Mouse (Mus musculus): ENCODE results near the gene Dmd. TPM values are rescaled to one million over a fixed set of nuclear protein-coding genes. Genes with fewer than 3 reads are reported as not detected.

The Dmd gene
- polyA plus RNA-seq, 1 experiment, result 44.3 TPM

DNA sequence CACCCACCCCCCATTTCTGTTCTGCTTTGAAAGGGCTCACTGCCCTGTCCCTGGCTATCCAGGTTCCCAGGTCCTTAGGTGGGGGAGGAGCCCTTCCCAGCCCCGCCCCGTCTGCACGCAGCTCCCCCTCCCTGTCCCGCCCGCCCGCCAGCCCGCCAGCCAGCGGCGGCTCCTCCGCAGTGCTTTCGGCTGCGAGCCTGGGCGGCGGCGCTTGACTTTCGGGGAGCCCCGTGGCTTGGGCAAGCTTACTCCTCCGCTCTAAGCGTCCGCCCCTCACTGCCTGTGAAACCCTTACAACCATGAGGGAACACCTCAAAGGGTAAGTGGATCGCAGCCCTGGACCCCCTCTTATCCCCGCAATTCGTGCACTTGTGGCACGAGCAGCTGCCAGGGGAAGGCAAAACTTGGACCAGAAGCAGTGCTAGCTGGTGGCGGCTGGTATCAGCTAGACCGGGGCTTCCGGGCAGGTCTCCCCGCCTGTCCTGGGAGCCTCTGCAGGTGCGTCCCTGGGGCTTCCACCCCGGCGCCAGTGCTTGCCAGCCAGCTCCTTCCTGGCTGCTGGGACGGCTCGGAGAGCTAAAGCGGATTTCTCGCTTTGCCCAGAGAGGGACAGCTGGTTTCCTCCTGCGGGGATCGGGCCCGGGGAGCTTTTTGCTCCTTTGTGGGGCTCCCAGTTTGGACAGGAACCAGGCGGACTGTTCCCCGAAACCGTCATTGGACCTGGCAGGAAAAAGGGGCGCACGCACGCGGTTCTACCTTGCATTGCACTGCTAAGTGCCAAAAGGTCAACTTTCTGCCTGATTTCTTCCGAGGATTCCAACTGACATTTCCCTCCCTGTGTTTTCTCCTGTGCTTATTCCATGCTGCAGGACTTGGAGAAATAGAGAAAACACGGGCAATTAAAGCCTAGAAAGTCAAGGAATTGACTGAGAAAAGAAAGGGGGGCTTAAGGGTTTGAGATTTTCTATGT lies 2099.8 kb downstream of the Dmd start:
- DNase-seq (ENCODE audit: low spot score), result peak; percentile 34

DNA sequence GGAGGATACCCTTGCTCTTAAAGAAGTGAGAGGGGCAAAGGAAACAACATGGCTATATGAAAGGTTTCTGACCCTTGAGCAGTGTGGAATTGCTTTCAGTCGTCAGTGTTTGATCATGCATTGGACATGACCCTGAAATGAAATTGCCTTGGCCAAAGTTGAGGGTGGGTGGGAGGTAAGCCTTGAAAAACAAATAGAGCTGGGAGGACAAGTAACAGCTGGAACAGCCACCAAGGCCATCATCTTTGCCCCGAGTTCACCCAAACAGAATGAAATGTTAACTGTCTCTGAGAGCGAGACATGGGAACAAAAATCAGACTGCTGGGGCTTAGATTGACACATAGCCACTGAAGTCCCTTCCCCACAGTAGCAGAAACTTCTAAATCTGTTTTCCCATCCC lies 2100.9 kb downstream of the Dmd start:
- DNase-seq (ENCODE audit: low spot score), result no peak

DNA sequence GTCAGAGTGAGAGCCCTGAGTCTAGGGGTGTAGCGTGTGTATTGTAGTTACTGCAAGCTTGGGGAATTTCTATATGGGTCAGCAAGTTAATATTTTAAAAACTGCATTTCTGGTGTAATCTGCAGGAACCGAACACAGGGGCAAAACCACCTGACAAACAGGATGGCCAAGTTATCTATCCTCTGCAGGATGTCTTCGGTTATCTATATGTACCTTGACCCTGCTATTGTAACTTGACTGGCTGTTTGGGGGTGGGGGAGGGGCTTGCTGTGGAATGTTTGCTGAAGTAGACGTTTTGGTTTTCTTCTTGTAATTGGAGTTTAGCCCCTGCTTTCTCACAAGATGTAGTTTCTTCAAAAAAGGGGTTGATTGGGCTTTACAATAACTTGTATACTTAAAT lies 2124.9 kb downstream of the Dmd start:
- DNase-seq (ENCODE audit: low spot score), result no peak

DNA sequence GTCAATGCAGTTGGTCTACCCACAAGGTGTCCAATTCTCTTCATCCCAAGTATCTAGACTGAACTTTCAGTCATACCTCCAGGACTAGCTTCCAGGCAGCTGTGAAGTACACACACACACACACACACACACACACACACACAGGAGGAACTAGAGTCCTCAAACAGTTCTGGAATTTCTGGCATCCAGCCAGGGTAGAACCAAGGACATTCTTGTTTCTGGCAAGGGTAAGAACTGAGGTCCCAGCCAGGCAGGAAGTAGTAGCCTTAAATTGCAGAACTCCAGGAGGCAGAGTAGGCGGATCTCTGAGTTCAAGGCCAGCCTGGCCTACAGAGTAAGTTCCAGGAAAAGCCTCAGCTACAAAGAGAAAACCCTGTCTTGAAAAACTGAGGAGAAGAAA lies 2128.2 kb downstream of the Dmd start:
- DNase-seq (ENCODE audit: low spot score), result no peak

DNA sequence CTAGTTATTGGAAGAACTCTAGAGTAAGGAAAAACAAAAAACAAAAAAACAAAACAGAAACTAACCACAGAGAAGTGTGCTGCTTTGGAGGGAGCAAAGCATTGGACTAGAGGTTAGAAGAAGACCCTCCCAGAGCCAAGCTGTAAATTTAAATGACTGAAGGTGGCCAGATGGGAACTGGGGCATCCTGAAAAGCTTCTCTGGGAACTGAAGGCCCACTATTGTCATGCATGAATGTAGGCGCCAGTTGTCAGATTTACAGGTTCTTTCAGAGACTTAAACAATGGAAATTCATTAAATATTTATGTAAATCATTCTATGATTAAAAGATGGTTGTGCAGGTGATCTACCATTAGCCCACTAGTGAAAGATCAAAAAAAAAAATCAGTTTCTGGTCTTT lies 2128.9 kb downstream of the Dmd start:
- DNase-seq (ENCODE audit: low spot score), result no peak

DNA sequence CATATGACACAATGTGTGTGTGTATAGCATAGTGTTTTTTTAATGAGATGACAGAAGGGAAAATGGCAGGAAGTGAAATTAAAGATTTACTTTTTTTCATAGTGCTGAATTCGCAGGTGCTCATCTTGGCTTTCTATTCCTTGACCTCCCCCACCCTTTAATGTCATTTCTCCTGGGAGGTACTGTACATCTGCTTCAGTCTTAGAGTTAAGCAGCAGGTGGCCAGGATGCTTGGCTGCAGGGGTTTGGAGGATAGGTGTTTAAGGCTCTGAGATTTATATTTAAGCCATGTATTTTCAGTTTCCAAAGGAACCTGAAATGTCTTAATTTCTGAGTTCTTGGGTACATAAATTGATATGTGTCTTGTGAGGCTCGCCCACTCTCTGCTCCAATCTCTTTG lies 2130.5 kb downstream of the Dmd start:
- DNase-seq (ENCODE audit: low spot score), result no peak

DNA sequence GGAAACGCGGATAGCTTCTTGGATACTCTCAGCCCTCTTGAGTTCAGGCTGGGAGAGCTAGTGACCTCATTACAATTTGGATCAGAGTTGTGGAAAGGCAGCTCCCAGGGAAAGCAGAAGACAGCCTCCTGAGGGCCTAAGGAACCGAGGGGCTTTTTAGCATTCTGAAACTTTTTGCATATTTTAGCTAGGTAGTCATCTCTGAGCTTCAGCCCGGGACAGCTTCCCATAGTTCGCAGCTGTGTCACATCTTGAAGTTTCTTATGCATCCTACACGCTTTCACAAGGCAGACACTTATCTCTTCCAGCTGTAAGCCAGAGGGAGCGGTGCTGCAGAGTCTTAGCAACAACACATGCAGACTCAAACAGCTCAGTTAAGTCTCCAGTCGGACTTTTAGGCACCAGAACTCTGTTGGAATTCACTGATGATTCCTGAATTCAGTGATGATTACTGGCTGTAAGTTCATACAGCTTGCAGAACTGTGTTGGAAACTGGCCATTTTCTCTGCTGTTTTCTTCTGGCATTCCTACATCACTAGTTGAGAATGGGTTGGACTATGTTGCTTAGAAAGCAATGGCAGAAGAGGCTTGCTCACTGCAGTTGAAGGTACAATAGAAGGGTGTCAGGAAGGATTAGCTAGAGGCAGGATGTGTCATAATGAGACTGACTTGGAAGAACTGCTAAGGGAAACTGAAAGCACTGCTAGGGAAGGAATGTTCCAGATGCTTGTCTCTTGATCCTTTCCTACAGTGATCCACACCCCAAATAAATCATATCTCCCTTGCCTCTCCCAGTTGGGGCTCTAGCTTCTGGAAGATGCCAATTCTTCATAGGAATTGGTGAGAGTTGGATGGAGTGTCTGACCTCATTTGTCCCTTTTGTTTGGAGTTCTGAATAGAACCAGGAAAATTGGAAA lies 2135.8 kb downstream of the Dmd start:
- DNase-seq (ENCODE audit: low spot score), result no peak

DNA sequence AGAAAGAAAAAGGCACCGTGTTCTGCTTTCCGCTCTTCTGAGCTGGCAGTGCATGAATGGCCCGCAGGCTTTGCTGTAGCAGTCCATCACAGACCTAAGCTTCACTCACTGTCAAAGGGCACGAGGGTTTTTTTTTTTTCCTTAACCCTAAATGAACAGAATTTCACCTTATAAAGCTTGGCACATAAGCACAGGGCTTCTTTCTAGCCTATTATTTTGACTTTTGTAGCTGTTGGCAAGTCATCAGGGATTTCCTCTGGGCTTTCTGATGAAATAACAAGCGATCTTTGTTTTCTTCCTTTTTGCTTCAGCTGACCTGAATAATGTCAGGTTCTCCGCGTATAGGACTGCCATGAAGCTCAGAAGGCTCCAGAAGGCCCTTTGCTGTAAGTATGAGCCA lies 2140.8 kb downstream of the Dmd start:
- no peak for DNase-seq (ENCODE audit: low spot score)

DNA sequence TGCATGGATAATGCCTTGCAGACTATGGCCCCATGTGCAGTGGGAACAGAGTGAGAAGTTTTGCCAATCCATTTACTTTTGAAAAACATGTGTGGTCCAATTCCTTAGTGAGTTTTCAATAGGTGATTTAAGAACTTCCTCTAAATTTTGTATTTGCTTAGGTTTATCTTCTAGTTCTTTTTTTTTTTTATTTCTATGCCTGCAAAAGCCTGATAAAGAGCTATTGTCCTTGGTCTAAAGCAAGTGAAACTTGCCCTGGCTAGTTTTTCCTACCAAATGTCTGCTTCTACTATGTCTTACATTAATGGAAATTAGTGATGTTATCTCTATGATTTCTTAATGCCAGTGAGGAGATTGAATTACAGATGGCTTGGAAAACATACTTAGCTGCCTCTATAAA lies 2144.7 kb downstream of the Dmd start:
- no peak for DNase-seq (ENCODE audit: low spot score)

DNA sequence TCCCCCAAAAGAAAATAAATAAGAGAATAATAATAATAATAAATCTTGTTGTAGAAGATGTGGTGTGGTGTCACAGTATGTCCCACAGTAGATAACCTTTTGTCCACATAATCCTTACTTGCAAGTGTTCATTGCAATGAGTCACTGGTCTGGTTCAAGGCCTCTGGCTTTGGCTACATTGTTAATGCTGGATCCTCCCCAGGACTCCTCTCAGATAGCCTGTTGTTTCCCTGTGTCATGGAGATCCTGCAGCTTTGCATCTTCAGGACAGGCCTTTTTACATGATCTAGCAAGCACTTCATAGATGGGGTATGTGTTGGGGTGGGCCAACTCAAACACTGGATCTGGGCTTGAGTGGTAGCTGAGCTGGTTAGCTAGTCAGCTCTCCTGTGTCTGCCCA lies 2150.0 kb downstream of the Dmd start:
- no peak for DNase-seq (ENCODE audit: low spot score)

DNA sequence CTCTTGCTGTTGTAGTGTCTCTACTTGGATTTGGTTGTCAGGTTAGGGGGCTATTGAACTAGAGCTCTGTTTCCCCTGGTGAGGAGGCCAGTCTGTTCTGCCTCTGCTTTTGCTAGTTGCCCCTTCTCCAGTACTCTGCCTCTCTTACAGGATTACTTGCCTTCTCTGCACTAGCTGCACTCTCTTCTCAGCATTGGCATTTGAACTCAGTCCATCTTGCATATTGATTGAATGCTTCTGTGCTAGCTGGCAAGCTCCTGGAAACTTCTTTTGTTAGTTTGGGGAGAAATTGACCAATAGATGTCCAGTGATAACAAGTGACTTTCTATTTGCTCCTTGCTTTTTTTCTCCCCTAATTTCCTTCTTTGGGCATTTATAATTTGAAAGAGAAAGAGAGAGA lies 2163.7 kb downstream of the Dmd start:
- no peak for DNase-seq (ENCODE audit: low spot score)

DNA sequence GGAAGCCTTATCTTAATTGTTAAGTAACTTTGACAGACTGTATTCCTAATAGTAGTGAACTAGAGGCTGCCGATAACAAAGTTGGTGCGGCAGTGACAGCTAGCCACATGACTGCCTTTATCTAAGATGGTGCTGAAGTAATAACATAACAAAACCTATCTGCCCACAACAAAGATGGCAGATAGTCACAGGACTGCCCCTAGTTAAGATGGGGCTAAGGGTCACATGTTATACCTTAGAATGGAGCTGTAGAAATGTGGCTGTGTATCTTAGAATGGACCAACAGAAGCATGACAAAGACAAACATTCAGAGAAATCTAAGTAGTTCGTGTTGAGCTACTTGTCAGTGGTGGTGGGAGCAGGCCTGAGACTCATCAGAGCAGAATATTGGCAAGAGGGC lies 2184.0 kb downstream of the Dmd start:
- no peak for DNase-seq (ENCODE audit: low spot score)

DNA sequence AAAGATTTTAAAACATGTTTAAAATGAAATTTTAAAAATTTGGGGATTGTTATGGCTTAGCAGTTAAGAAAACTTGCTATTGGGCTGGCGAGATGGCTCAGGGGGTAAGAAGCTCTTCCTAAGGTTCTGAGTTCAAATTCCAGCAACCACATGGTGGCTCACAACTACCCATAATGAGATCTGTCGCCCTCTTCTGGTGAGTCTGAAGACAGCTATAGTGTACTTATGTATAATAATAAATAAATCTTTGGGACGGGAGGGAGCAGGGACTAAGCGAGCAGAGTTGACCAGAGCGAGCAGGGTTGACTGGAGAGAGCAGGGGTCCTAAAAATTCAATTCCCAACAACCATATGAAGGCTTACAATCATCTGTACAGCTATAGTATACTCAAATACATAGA lies 2188.6 kb downstream of the Dmd start:
- DNase-seq (ENCODE audit: low spot score), result no peak

DNA sequence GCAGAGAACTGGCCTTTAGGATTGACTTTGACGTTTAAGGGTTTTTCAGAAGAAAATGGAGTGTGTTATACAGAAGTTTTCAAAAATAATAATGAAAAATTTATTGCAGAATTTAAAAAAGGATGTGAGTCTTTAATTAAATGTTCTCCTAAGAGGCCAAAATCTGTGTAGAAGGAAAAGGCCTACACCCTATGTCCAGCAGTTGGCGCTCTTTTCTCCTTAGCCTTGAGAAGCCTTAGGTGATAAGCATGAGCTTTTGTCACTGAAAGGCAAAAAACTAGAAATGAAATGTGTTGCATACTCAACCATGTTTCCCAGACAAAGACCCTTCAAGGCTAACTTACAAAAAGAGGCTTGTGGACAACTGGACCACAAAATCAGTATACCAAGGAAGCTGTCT lies 2222.6 kb downstream of the Dmd start:
- DNase-seq (ENCODE audit: low spot score), result no peak

DNA sequence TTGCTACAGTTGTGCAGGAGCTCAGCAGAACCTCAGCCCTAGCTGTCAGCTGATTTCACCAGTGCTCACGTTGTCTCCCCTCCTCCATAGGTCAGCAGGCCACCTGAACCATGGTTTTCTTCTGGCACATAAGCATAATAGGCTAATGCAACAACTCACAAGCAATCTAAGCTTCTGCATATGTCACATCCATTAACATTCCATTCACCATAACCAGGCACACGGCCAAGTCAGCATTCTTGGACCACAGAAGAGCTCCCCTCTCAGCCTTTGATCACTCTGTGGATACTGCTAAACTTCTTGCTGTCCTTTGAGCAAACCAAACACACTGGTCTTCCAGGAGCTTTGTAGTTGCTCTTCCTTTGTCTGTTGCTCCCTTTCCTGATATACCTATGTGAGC lies 2238.9 kb downstream of the Dmd start:
- no peak for DNase-seq (ENCODE audit: low spot score)

DNA sequence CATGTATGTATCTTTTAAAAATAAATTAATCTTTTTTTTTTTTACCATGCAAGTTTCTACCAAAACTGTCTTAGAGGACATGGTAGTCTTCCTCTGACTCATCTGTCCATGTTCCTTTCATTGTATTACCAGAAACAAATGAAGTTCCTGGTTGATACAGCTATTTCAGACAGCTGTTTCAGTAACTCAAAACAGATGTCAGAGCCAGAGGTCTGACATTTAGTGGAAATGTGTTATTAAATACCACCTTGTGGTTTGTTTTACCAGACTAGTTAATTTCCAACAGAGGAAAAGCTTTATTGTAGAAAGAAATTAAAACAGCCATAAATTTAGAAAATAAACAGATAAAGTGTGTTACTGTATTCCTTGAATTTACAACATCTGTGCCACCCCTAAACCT lies 2245.2 kb downstream of the Dmd start:
- no peak for DNase-seq (ENCODE audit: low spot score)

DNA sequence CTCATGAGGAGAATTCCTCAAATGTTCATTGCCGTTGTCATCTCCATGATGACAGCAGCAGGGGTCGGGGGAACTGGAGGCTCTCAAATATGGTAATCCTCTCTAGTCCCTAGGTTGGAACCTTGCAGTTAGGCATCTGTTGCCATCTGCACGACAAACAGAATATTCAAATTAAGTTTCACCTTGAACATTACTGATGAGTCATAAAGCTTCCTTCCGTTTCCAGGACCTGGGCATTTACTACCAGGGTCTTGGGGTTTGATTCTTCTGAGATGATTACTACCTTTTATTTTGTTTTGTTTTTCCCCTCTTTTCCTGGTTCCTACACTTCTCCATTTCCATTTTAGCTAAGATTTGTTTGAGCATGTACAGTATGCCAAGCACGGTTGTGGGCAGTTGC lies 2249.0 kb downstream of the Dmd start:
- no peak for DNase-seq (ENCODE audit: low spot score)

DNA sequence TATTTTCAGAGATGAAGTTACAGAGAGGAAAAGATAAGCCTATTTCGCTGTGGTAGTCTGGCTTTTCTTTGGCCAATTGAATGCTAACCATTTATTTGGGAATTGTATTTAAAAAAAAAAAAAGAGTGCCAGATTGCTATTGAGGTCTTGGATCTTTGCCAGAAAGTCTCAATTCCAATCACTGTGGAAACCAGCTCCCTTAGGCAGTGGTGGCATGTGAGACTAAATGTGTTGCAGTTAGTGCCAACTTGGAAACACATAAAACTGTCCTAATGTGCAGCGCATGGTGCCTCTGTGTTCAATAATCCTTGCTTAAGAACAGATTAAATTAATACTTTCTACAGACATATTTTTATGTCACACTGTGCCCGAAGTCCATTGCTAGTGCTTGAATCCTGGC lies 2250.7 kb downstream of the Dmd start:
- no peak for DNase-seq (ENCODE audit: low spot score)

DNA sequence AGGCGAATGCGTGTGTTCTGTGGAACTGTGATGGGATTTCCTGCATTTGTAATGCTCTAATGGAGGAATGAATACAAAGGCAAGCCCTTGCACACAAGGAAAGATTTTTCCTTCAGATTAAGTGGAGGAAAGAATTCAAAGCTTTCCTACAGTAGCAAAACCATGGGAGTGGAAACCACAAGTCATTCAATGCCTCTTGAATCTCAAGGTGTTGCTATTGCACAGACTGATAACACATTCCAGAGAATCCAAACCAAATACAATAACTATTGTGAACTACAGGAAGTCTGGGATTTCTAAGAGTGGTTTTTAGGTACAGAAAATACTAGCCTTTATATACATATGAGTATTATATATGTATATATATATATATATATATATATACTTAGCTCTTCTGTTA lies 2258.3 kb downstream of the Dmd start:
- no peak for DNase-seq (ENCODE audit: low spot score)

DNA sequence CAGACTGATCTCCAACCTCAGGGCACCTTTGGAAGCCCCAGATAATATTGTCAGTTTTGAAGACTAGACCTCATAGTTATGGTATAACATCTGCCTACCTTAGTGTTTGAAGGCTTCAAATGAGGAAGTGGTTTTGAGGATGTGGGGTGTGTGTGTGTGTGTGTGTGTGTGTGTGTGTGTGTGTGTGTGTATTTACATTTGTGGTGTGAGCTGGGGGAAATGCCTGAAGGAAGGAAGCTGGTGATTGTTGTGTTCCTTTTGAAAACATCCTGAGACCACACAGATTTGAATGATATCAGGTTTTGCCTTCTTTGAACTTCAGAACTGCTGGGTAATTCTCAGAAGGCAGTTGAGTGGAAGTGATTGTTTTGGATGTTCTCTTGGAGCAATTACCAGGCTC lies 2278.2 kb downstream of the Dmd start:
- no peak for DNase-seq (ENCODE audit: low spot score)

DNA sequence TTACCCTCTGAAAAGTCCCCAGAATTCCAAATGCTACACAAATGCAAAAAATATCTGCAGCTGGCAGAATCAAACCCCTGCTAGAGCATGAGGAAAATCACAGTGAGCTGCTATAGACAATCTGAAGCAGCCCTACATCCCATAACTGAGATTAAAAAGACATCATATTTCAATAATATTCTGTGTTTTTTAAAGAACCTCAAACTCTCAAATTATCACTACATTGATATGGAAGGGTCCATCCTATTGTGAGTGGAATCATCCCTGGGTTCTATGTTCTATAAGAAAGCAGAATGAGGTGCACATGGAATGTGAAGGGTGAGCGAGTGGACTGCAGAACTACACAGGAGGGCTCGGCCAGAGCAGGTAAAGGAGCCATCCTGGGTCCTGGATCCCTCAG lies 2300.7 kb downstream of the Dmd start, which contains the start of gene Fthl17a:
Gene Fthl17a, plus strand, starts transcription at position 301 of the 400 bp plus-strand sequence.
- DNase-seq (ENCODE audit: low spot score), result no peak

All from urinary bladder, adult 2 months (tissue).